Mouse (Mus musculus) liver, embryonic 15.5 days (tissue): Measurements from ENCODE around the gene Kif23. TPM values are rescaled to one million over a fixed set of nuclear protein-coding genes. Genes with fewer than 3 reads are reported as not detected.

Experiments used
- ATAC-seq: fragments of 200-750 bp; cut with Nextera tagmentation; 2 replicates; pipeline ENCODE4 v1.8.0; 2017; ENCODE audit warnings: moderate number of reproducible peaks, mild to moderate bottlenecking, moderate library complexity; ENCODE audit not compliant: insufficient read depth
- H3K27ac ChIP-seq: fragments of 300-500 bp; sonication (generic); replicated peaks from 2 replicates; pipeline ENCODE4 v1.5.1; 2015; ENCODE audit warnings: mild to moderate bottlenecking, inconsistent platforms
- H3K27me3 ChIP-seq: fragments of 300-500 bp; sonication (generic); 2 replicates; pipeline ENCODE4 v1.6.1; 2015; ENCODE audit warnings: mild to moderate bottlenecking, inconsistent platforms
- H3K36me3 ChIP-seq: fragments of 300-500 bp; sonication (generic); replicated peaks from 2 replicates; pipeline ENCODE4 v1.6.1; 2015; ENCODE audit warnings: moderate library complexity, mild to moderate bottlenecking, inconsistent platforms
- H3K4me1 ChIP-seq: fragments of 300-500 bp; sonication (generic); replicated peaks from 2 replicates; pipeline ENCODE4 v1.6.1; 2015; ENCODE audit warnings: inconsistent platforms
- H3K4me2 ChIP-seq: fragments of 300-500 bp; sonication (generic); 2 replicates; pipeline ENCODE4 v1.6.1; 2015; ENCODE audit warnings: moderate library complexity, mild to moderate bottlenecking, inconsistent platforms
- H3K4me3 ChIP-seq: fragments of 300-500 bp; sonication (generic); replicated peaks from 2 replicates; pipeline ENCODE4 v1.5.1; 2015; ENCODE audit warnings: mild to moderate bottlenecking, inconsistent platforms
- H3K9ac ChIP-seq: fragments of 300-500 bp; sonication (generic); 2 replicates; pipeline ENCODE4 v1.6.1; 2015; ENCODE audit warnings: moderate library complexity, mild to moderate bottlenecking, inconsistent platforms
- H3K9me3 ChIP-seq: fragments of 300-500 bp; sonication (generic); replicated peaks from 2 replicates; pipeline ENCODE4 v1.6.1; 2016; ENCODE audit warnings: inconsistent platforms
- WGBS: fragments of 180-500 bp; shearing (Covaris S2); methylation state at CpG from one replicate; pipeline ENCODE4 v1.1.7; 2015; ENCODE audit warnings: mixed read lengths; ENCODE audit not compliant: insufficient replicate concordance; 5-methylcytosine and 5-hydroxymethylcytosine counted together
- polyA plus RNA-seq: library from polyadenylated mRNA; unstranded; fragments of >200 nt; fragmentation: Nextera tagmentation; extraction: Ambion mirVana; gene quantifications from 2 replicates; pipeline ENCODE4 v1.2.1, GENCODE M21; 2015

Kif23 gene
- polyA plus RNA-seq, 1 experiment from 2014 or later, result 66.9 TPM

DNA sequence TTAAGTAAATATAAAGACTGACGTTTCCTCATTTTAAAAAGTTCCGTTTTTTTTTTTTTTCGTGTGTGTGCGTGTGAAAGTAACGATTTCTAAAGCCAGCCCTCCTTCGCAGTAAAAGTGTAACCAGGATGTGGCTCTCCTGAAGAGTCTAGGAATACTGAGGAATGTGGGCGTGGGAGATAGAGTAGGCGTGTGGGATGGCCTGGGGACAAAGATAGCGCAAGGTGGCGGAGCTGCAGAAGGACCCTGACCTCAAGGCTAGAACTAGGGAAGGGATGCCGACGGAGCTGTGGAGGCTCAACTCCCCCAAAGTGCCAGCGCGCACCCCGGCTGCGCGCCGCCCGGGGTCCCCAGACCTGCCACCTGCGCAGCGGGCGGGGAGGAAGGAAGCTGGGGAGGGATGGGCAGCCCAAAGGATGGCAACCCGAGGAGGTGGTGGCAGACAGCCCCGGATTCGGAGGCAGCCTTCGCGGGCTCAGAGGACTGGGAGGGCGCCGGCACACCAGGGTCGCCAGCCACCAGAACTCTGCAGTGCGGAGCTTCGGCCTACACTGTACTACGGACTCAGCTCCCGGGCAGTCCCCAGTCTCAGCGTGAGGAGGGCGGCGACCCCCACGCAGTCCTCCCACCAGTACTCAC is 482 bp downstream of the Kif23 start:
- Histone ChIP-seq H3K4me1 (peaks cover 49% of the 10 kb centered on the region), H3K4me3 (peak overlapping the region; percentile 99), H3K9ac (peak overlapping the region; percentile 96), H3K4me2 (peak overlapping the region; percentile 80), H3K27ac (peak overlapping the region; percentile 89), H3K36me3 (peaks cover 38% of the 10 kb centered on the region), H3K27me3 (peaks cover 5% of the 10 kb centered on the region; the same call in 1 of the 2 replicates), H3K9me3 (no peaks in the 10 kb centered on the region)
- ATAC-seq, result peak; percentile 79
- under 1% methylated on average over 38 of the region's 38 CpGs for WGBS

DNA sequence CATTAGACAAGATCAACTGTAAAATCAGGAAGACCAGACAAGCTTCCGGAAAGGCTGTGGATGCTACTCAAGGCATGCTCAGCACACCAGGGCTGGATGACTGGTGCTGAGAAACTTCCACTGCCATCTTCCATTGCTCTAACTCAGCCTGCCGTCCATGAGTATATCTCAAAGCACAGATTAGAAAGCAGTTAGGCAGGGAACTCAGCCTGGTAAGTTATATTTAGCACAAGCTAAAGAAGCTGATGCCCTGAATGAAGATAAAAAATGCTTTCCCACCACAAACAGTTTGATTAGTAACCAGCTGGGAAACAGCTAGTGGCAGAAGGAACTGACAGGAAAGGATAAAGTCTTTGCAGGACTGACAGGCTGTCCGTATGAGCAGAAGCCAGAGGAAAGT is 5.5 kb downstream of the Kif23 start:
- H3K4me3 ChIP-seq, result no peak overlapping the region
- no peaks in the 10 kb centered on the region for H3K9me3 ChIP-seq
- H3K9ac ChIP-seq, result no peak overlapping the region
- no peak overlapping the region for H3K4me2 ChIP-seq
- 41% methylated on average over 3 of the region's 3 CpGs for WGBS
- no peaks in the 10 kb centered on the region for H3K27me3 ChIP-seq
- no peak overlapping the region for H3K27ac ChIP-seq
- ATAC-seq, result no peak
- H3K4me1 ChIP-seq, result peaks cover 37% of the 10 kb centered on the region
- H3K36me3 ChIP-seq, result peaks cover 89% of the 10 kb centered on the region

DNA sequence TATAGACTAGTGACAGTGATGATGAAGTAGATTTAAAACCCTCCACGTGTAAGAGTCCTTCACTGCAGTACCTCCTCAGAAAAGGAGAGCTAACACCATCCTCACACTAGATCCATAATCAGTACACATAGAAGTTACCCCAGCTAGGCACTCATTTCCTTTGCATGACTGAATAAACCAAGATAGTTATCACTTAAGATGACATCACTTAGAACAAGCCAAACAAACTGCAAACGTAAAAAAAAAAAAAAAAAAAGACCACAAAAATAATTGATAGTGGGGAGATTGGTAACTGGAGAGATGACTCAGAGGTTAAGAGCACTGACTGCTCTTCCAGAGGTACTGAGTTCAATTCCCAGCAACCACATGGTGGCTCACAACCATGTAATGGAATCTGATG is 13.2 kb downstream of the Kif23 start:
- Histone ChIP-seq H3K4me3 (no peak overlapping the region), H3K4me1 (no peaks in the 10 kb centered on the region), H3K27me3 (no peaks in the 10 kb centered on the region), H3K4me2 (no peak overlapping the region), H3K9ac (no peak overlapping the region), H3K9me3 (no peaks in the 10 kb centered on the region), H3K27ac (no peak overlapping the region), H3K36me3 (peaks cover 99% of the 10 kb centered on the region)
- WGBS, result 58% methylated on average over 2 of the region's 2 CpGs
- ATAC-seq, result no peak

DNA sequence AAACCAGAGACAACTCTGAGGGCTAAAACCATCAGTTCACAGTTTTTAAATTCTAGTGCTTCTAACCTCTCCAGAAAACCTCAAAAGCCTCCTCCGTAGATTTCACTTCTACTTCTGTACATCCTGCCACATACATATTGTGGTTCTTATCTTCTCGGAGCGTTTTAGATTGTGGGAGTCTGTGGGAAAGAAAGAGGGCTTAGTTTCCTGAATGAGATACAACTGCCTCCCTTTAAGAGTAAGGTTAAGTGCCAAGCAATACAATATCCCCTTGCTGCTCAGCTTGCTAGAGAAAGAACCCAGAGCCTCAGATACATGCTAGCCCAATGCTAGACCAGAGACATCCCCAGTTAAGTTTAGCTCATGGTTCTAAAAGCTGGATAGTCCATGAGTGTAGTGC is 14.6 kb downstream of the Kif23 start:
- no peaks in the 10 kb centered on the region for H3K4me1 ChIP-seq
- H3K9me3 ChIP-seq, result no peaks in the 10 kb centered on the region
- H3K4me3 ChIP-seq, result no peak overlapping the region
- H3K4me2 ChIP-seq, result no peak overlapping the region
- ATAC-seq, result no peak
- H3K27me3 ChIP-seq, result no peaks in the 10 kb centered on the region
- 20% methylated on average over 3 of the region's 3 CpGs for WGBS
- H3K27ac ChIP-seq, result no peak overlapping the region
- no peak overlapping the region for H3K9ac ChIP-seq
- peaks cover 99% of the 10 kb centered on the region for H3K36me3 ChIP-seq

DNA sequence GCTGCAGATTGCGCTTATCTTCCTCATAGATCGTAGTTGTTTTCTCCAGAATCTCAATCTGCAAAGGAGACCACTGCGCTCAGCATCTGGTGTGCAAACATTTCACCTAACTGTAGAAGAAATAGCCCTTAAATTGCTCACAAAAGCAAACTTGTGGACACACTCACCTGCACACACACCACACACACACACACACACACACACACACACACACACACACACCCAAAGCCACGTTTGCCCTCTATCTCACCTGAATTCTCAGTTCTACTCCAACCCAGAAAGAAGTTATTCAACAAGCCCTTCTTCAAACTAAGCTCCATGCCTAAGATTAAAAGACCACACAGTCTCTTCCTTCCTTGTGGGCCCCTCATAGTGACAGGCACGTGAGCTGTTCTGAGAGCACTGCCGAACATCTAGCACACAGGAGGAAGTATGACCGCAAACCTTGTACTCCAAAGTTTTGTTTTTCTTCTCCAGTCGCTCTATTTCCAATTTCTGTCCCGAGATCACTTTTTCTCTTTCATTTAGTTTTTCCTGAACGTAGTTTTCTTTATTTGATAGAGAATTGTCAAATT is 21.4 kb downstream of the Kif23 start:
- H3K4me3 ChIP-seq, result no peak overlapping the region
- WGBS, result 33% methylated on average over 10 of the region's 10 CpGs
- peaks cover 98% of the 10 kb centered on the region for H3K36me3 ChIP-seq
- no peak overlapping the region for H3K27ac ChIP-seq
- ATAC-seq, result no peak
- no peaks in the 10 kb centered on the region for H3K27me3 ChIP-seq
- no peak overlapping the region for H3K9ac ChIP-seq
- no peak overlapping the region for H3K4me2 ChIP-seq
- no peaks in the 10 kb centered on the region for H3K9me3 ChIP-seq
- H3K4me1 ChIP-seq, result peaks cover 16% of the 10 kb centered on the region

DNA sequence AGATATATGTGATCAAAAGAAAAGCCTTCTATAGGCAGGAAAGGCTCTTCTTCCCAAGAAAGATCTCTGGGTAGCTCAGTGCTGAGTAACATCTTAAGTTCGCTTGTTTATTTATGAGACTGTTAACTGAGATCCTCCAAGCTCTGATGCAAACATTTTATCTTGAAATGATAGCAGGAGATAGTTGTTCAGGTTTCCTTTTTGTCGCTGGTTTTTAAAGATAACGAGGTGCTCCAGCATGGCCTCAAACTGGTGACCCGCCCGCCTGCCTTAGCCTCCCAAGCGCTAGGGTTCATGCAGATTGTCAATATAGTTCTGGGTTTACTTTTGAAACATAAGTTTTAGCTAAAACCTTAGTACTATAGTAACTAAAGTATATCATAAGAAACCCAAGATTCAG is 26.2 kb downstream of the Kif23 start:
- no peak for ATAC-seq
- WGBS, result 22% methylated on average over 6 of the region's 6 CpGs
- H3K27me3 ChIP-seq, result no peaks in the 10 kb centered on the region
- H3K4me1 ChIP-seq, result peaks cover 26% of the 10 kb centered on the region
- no peak overlapping the region for H3K4me3 ChIP-seq
- H3K27ac ChIP-seq, result no peak overlapping the region
- no peak overlapping the region for H3K9ac ChIP-seq
- H3K36me3 ChIP-seq, result peaks cover 91% of the 10 kb centered on the region
- no peaks in the 10 kb centered on the region for H3K9me3 ChIP-seq
- no peak overlapping the region for H3K4me2 ChIP-seq

DNA sequence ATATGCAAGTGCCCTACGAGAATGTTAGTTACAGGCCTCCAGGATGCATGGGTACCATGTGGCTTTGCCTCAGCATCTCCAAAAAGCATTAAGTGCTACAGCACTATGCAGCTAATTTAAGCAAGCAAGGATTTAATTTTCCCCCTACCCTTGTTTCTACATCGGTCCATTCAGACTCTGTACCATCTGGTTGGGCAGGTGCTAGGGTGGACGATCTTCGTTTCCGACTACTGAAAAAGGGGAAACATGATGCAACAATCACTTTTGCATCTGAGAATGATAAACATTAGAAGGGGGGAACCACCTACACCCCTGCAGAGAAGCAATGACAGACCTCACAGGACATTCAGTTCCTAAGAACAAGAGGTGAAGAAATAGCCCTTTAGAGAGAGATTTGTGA is 27.1 kb downstream of the Kif23 start:
- H3K36me3 ChIP-seq, result peaks cover 83% of the 10 kb centered on the region
- ATAC-seq, result no peak

DNA sequence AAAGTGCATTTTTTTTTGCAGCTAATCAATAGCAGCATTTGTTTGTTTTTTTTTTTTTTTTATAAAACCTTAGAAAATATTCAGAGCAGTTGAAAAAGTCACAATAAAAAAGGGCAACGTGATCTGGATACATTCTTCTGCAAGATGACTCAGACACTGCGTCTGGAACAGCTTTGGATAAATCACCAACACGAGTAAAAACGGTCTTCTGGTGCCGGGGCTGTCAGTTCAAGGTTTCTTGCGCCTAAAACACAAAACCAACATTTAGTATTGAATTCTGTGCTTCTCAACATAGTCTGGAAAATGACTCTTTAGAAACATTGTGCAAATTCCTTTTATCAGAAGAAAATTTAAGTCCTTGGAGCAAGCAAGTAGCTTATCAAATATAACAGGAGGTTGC is 29.1 kb downstream of the Kif23 start:
- H3K9ac ChIP-seq, result no peak overlapping the region
- H3K27ac ChIP-seq, result no peak overlapping the region
- no peaks in the 10 kb centered on the region for H3K27me3 ChIP-seq
- WGBS, result 83% methylated on average over 6 of the region's 6 CpGs
- no peak overlapping the region for H3K4me2 ChIP-seq
- H3K4me3 ChIP-seq, result no peak overlapping the region
- H3K4me1 ChIP-seq, result peaks cover 51% of the 10 kb centered on the region
- no peak for ATAC-seq
- H3K9me3 ChIP-seq, result no peaks in the 10 kb centered on the region
- peaks cover 72% of the 10 kb centered on the region for H3K36me3 ChIP-seq

More for the DNA sequence above, 27.1 kb downstream of the Kif23 start:
- Histone ChIP-seq H3K4me3 (no peak overlapping the region), H3K27me3 (no peaks in the 10 kb centered on the region), H3K9me3 (no peaks in the 10 kb centered on the region), H3K4me1 (peaks cover 33% of the 10 kb centered on the region), H3K27ac (no peak overlapping the region), H3K9ac (no peak overlapping the region), H3K4me2 (no peak overlapping the region)
- WGBS, result 82% methylated on average over 5 of the region's 5 CpGs

DNA sequence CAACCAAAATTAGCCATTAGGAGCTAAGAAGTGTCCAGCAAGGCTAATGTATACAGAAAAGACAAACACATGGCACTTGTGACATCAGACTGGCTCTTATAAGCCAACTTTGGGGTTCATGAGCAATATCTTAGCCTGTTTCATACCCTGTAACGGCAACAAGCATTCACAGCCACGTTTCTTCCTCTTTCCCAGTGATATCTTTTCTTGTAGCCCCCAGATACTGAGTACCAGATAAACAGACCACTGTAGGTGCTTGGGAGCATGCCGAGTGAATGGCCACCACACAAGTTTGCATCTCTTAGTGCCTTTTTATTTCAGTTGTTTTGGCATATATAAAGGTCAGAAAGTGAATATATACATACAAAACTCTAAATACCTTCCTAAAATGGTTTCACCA is 29.6 kb downstream of the Kif23 start:
- 16% methylated on average over 3 of the region's 3 CpGs for WGBS
- Histone ChIP-seq H3K4me3 (no peak overlapping the region), H3K4me2 (no peak overlapping the region), H3K36me3 (peaks cover 72% of the 10 kb centered on the region), H3K9ac (no peak overlapping the region), H3K27ac (no peak overlapping the region), H3K9me3 (no peaks in the 10 kb centered on the region), H3K4me1 (peaks cover 54% of the 10 kb centered on the region), H3K27me3 (no peaks in the 10 kb centered on the region)
- ATAC-seq, result no peak

DNA sequence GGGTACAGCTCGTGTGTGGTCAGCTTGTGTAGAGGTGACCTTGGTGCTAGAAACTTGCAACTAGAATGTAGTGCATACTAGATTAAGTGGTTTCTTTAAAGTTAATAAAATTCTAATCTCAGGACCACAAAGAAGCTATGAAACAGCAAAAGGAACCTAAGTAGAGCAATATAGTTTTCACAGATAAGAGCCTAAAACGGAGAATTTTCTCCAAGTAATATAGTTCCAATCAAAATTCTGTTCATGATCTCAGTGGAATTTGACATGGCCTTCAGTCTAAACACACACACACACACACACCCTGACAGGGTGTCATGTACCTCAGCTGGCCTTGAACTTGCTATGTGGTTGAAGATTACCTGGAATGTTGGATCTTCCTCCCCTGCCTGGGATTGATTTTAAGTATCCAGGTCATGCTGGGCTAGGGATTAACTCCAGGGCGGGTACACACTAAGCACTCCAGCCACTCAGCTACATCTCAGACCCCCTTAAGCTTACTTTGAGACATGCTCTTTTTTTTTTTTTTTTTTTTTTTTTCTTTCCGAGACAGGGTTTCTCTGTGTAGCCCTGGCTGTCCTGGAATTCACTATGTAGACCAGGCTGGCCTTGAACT is 31.1 kb downstream of the Kif23 start:
- Histone ChIP-seq H3K4me3 (peak overlapping the region; percentile 84), H3K9ac (peak overlapping the region; percentile 61), H3K9me3 (no peaks in the 10 kb centered on the region), H3K27ac (peak overlapping the region; percentile 96), H3K36me3 (peaks cover 72% of the 10 kb centered on the region), H3K4me2 (peak overlapping the region; percentile 93), H3K27me3 (no peaks in the 10 kb centered on the region), H3K4me1 (peaks cover 57% of the 10 kb centered on the region)
- 41% methylated on average over 4 of the region's 4 CpGs for WGBS
- ATAC-seq, result no peak

DNA sequence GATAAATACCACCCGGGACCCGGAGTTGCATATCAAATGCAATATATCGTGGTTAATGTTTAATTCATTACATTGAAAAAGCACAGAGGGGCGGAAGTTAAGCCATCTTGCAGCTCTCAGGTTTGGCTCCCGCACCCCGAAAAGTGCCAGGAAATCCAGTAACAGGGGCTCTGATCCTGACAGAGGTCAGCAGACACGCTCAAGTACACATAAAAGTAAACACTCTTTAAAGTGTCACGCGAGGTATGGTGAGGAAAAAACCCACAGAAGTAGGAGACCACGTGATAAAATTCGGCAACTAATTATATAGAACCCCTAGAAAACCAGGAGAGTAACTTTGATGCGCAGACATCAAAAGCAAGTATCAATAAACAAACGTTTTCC is 31.7 kb downstream of the Kif23 start:
- ATAC-seq, result no peak
- no peaks in the 10 kb centered on the region for H3K27me3 ChIP-seq
- H3K4me1 ChIP-seq, result peaks cover 54% of the 10 kb centered on the region
- no peaks in the 10 kb centered on the region for H3K9me3 ChIP-seq
- peaks cover 66% of the 10 kb centered on the region for H3K36me3 ChIP-seq
- peak overlapping the region; percentile 93 for H3K4me2 ChIP-seq
- H3K4me3 ChIP-seq, result peak overlapping the region; percentile 84
- H3K9ac ChIP-seq, result peak overlapping the region; percentile 61
- H3K27ac ChIP-seq, result peak overlapping the region; percentile 96
- WGBS, result 3% methylated on average over 13 of the region's 13 CpGs
